Mouse (Mus musculus) embryonic facial prominence, embryonic 14.5 days (tissue): ENCODE measurements around the gene Mllt10. TPM values are rescaled to one million over a fixed set of nuclear protein-coding genes. Genes with fewer than 3 reads are reported as not detected.

Source experiments
- ATAC-seq: fragments of 200-750 bp; cut with Nextera tagmentation; 2 replicates; pipeline ENCODE4 v1.8.0; 2017; ENCODE audit warnings: low read depth, moderate number of reproducible peaks, moderate TSS enrichment
- DNase-seq: peaks from one replicate; pipeline ENCODE4 v3.0.0-alpha.2; 2015; ENCODE audit warnings: low spot score
- H3K27ac ChIP-seq: fragments of 300-500 bp; sonication (generic); replicated peaks from 2 replicates; pipeline ENCODE4 v1.5.1; 2014; ENCODE audit warnings: low read depth, mild to moderate bottlenecking, low read length, moderate library complexity
- H3K27me3 ChIP-seq: fragments of 300-500 bp; sonication (generic); replicated peaks from 2 replicates; pipeline ENCODE4 v1.6.1; 2014; ENCODE audit warnings: low read length; ENCODE audit not compliant: control insufficient read depth, insufficient read depth
- H3K36me3 ChIP-seq: fragments of 300-500 bp; sonication (generic); 2 replicates; pipeline ENCODE4 v1.6.1; 2014; ENCODE audit warnings: low read length, mixed read lengths; ENCODE audit not compliant: control insufficient read depth, insufficient read depth
- H3K4me1 ChIP-seq: fragments of 300-500 bp; sonication (generic); 2 replicates; pipeline ENCODE4 v1.6.1; 2014; ENCODE audit warnings: antibody characterized with exemption, low read length; ENCODE audit not compliant: control insufficient read depth, insufficient read depth
- H3K4me2 ChIP-seq: fragments of 300-500 bp; sonication (generic); 2 replicates; pipeline ENCODE4 v1.6.1; 2014; ENCODE audit warnings: low read depth, mild to moderate bottlenecking, low read length, moderate library complexity, mixed read lengths
- H3K4me3 ChIP-seq: fragments of 300-500 bp; sonication (generic); 2 replicates; pipeline ENCODE4 v1.5.1; 2014; ENCODE audit warnings: low read depth, mild to moderate bottlenecking, low read length
- H3K9ac ChIP-seq: fragments of 300-500 bp; sonication (generic); 2 replicates; pipeline ENCODE4 v1.6.1; 2014; ENCODE audit warnings: low read depth, mild to moderate bottlenecking, low read length, moderate library complexity, mixed read lengths
- H3K9me3 ChIP-seq: fragments of 300-500 bp; sonication (generic); 2 replicates; pipeline ENCODE4 v1.6.1; 2016; ENCODE audit warnings: low read length; ENCODE audit not compliant: control insufficient read depth
- WGBS: fragments of 180-500 bp; shearing (Covaris S2); extraction: QIAGEN DNeasy Blood & Tissue Kit; methylation state at CpG from one replicate; pipeline ENCODE4 v1.1.7; 2014; 5-methylcytosine and 5-hydroxymethylcytosine counted together
- polyA plus RNA-seq: library from polyadenylated mRNA; unstranded; fragments of >200 nt; fragmentation: Nextera tagmentation; extraction: Ambion mirVana; gene quantifications from 2 replicates; pipeline ENCODE4 v1.2.1, GENCODE M21; 2014

The Mllt10 gene
- polyA plus RNA-seq, 1 experiment from 2014 or later, result 32.1 TPM

- no peak overlapping the region for H3K4me2 ChIP-seq
- H3K27ac ChIP-seq, result no peak overlapping the region
- H3K9me3 ChIP-seq, result no peaks in the 10 kb centered on the region
- H3K36me3 ChIP-seq, result no peaks in the 10 kb centered on the region
- no peaks in the 10 kb centered on the region for H3K27me3 ChIP-seq
- WGBS, result 94% methylated on average over 1 of the region's 1 CpGs
- peaks cover 9% of the 10 kb centered on the region; the same call in 1 of the 2 replicates for H3K4me1 ChIP-seq
- H3K9ac ChIP-seq, result no peak overlapping the region
- ATAC-seq (no peak), DNase-seq (no peak)
- H3K4me3 ChIP-seq, result no peak overlapping the region
Measured at GRCm38 (mm10) chr2:18059891-18060290, 4.9 kb downstream of the Mllt10 start.

DNA sequence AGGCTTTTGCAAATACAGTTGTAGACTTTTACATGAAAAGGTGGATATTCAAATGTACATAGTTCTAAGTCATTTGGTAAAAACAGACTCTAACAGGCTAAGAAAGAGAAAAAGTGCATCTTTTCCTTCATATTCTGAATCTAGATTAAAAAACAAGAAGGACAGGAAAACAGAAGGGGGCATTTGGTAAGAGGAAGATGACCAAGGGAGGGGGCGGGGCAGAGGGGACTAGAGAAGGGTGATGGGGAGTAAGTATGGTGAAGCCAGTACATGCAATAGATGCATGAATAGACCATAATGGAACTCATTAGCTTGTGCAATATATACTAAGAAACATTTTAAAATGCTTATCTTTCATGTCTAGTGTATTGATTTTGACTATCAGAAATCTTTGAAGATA lies 5.4 kb downstream of the Mllt10 start:
- H3K9ac ChIP-seq, result no peak overlapping the region
- no peak for DNase-seq
- no peak overlapping the region for H3K27ac ChIP-seq
- H3K4me2 ChIP-seq, result no peak overlapping the region
- ATAC-seq, result no peak
- no peaks in the 10 kb centered on the region for H3K9me3 ChIP-seq
- no peak overlapping the region for H3K4me3 ChIP-seq
- WGBS, result 79% methylated on average over 1 of the region's 1 CpGs
- H3K36me3 ChIP-seq, result no peaks in the 10 kb centered on the region
- peaks cover 4% of the 10 kb centered on the region; the same call in 1 of the 2 replicates for H3K4me1 ChIP-seq
- no peaks in the 10 kb centered on the region for H3K27me3 ChIP-seq

DNA sequence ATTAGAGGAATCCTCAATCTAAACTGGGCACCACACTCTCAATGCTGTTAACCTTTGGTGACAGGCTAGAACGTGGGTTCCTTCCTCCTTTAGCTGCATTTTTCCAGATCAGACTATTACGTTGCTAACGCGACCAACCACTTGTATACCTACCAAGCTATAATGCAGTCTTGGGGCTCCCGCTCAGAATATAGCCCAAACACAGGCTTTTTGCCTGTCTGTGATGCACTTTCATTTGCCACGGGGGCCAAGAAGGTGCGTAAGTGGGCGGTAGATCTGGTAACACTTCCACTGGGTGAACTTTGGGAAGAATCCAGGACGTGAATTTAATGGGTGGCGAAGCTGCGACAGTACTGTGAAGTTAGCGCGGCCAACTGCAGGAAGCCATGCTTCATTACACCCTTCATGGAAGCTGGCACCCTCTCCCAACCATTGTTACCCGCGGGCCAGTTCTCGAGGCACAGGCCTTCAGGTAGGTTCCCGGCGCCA lies 8.8 kb downstream of the Mllt10 start:
- DNase-seq (peak; percentile 75), ATAC-seq (peak; percentile 38)
- WGBS, result 0% methylated on average over 13 of the region's 18 CpGs

DNA sequence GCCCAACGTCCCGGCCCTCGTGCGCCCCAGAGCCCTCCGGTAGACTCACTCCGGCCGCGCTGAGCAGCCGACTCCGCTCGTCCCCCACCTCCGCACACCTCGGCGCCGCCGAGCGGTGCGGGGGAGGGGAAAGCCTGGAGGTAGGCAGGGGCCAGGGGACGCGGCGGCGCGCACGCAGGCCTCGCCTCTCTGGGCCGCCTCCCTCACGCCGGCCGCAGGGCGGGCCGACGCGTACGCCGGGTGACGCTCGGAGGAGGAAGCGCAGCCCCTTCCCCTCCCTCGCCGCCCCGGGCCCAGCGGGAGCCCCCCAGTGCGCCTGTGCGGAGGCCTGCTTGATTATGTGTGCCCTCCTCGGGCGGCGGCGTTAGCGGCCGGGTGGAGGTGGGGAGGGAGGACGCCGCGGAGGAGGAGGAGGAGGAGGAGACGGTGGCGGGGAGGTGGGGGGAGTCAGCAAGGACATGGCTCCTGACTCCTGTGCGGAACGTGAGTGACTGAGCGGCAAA lies 9.4 kb downstream of the Mllt10 start:
- H3K36me3 ChIP-seq, result peaks cover 13% of the 10 kb centered on the region
- DNase-seq (peak; percentile 97), ATAC-seq (peak; percentile 96)
- no peaks in the 10 kb centered on the region for H3K27me3 ChIP-seq
- WGBS, result 0% methylated on average over 7 of the region's 58 CpGs
- peak overlapping the region; percentile 99 for H3K27ac ChIP-seq
- H3K4me2 ChIP-seq, result peak overlapping the region; percentile 90
- H3K4me1 ChIP-seq, result 0 out of 2 replicates have a peak, but pooled peaks cover 6% of the 10 kb centered on the region
- peak overlapping the region; percentile 87 for H3K4me3 ChIP-seq
- peak overlapping the region; percentile 98 for H3K9ac ChIP-seq
- no peaks in the 10 kb centered on the region for H3K9me3 ChIP-seq

More for the DNA sequence above, 8.8 kb downstream of the Mllt10 start:
- H3K9ac ChIP-seq, result peak overlapping the region; percentile 98
- H3K4me3 ChIP-seq, result peak overlapping the region; percentile 87
- H3K27ac ChIP-seq, result peak overlapping the region; percentile 99
- H3K9me3 ChIP-seq, result no peaks in the 10 kb centered on the region
- no peaks in the 10 kb centered on the region for H3K27me3 ChIP-seq
- H3K36me3 ChIP-seq, result peaks cover 11% of the 10 kb centered on the region
- H3K4me1 ChIP-seq, result peaks cover 10% of the 10 kb centered on the region; the same call in 1 of the 2 replicates
- peak overlapping the region; percentile 67 for H3K4me2 ChIP-seq

GRCm38 (mm10) chr2:18064941-18065707 lies 10.1 kb downstream of the Mllt10 start:
- Histone ChIP-seq H3K9ac (peak overlapping the region; percentile 98), H3K27ac (peak overlapping the region; percentile 99), H3K27me3 (no peaks in the 10 kb centered on the region), H3K4me1 (0 out of 2 replicates have a peak, but pooled peaks cover 6% of the 10 kb centered on the region), H3K9me3 (no peaks in the 10 kb centered on the region), H3K36me3 (peaks cover 17% of the 10 kb centered on the region), H3K4me2 (peak overlapping the region; percentile 90), H3K4me3 (peak overlapping the region; percentile 87)
- 1% methylated on average over 28 of the region's 85 CpGs for WGBS
- ATAC-seq (peak; percentile 51), DNase-seq (peak; percentile 75)

- peak overlapping the region; percentile 87 for H3K4me3 ChIP-seq
- H3K4me1 ChIP-seq, result 0 out of 2 replicates have a peak, but pooled peaks cover 6% of the 10 kb centered on the region
- DNase-seq (no peak), ATAC-seq (no peak)
- no peaks in the 10 kb centered on the region for H3K9me3 ChIP-seq
- peak overlapping the region; percentile 98 for H3K9ac ChIP-seq
- no peaks in the 10 kb centered on the region for H3K27me3 ChIP-seq
- WGBS, result 2% methylated on average over 6 of the region's 6 CpGs
- peak overlapping the region; percentile 90 for H3K4me2 ChIP-seq
- peak overlapping the region; percentile 99 for H3K27ac ChIP-seq
- peaks cover 17% of the 10 kb centered on the region for H3K36me3 ChIP-seq
Measured at GRCm38 (mm10) chr2:18065708-18066030, 10.6 kb downstream of the Mllt10 start.

GRCm38 (mm10) chr2:18066436-18066835 lies 11.4 kb downstream of the Mllt10 start:
- Histone ChIP-seq H3K9ac (no peak overlapping the region), H3K27me3 (no peaks in the 10 kb centered on the region), H3K36me3 (peaks cover 17% of the 10 kb centered on the region), H3K4me3 (peak overlapping the region; percentile 87; the same call in 1 of the 2 replicates), H3K4me2 (peak overlapping the region; percentile 90; the same call in 1 of the 2 replicates), H3K9me3 (no peaks in the 10 kb centered on the region), H3K27ac (no peak overlapping the region), H3K4me1 (0 out of 2 replicates have a peak, but pooled peaks cover 6% of the 10 kb centered on the region)
- DNase-seq (no peak), ATAC-seq (no peak)

- H3K36me3 ChIP-seq, result peaks cover 27% of the 10 kb centered on the region
- DNase-seq (no peak), ATAC-seq (no peak)
- no peak overlapping the region for H3K27ac ChIP-seq
- no peak overlapping the region for H3K4me2 ChIP-seq
- no peak overlapping the region for H3K9ac ChIP-seq
- 88% methylated on average over 4 of the region's 4 CpGs for WGBS
- H3K4me1 ChIP-seq, result 0 out of 2 replicates have a peak, but pooled peaks cover 6% of the 10 kb centered on the region
- H3K27me3 ChIP-seq, result no peaks in the 10 kb centered on the region
- no peaks in the 10 kb centered on the region for H3K9me3 ChIP-seq
- no peak overlapping the region for H3K4me3 ChIP-seq
Measured at GRCm38 (mm10) chr2:18068071-18068796, 13.2 kb downstream of the Mllt10 start.
